Mouse (Mus musculus): ENCODE results near the gene Adamtsl1. TPM values are rescaled to one million over a fixed set of nuclear protein-coding genes. Genes with fewer than 3 reads are reported as not detected.

The Adamtsl1 gene
- polyA plus RNA-seq, 1 experiment from 2014 or later = 4.9 TPM

DNA sequence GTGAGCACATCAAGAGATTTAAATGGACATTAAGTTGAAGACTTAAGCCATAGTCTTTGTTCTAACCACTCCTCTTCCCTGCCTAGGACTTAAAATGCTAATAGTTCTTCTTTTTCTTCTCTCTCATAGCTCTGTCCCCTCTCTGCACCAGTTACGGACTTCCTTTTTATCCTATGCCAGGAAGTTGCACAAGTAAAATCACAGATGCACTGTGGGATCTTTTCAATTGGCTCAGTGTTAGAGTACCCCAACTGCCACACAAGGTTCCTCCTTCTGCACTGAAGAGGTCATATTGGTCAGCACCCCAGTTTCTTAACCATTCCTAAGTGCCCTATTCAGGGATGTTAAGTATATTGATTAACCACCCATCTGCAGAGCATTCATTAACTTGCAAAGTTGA, 15.9 kb downstream of the Adamtsl1 start:
- Histone ChIP-seq H3K27me3 (ENCODE audit: control insufficient read depth, insufficient read depth, low read length) (no peaks in the 10 kb centered on the region), H3K36me3 (ENCODE audit: control insufficient read depth, insufficient read depth, low read length) (no peaks in the 10 kb centered on the region), H3K9ac (ENCODE audit: low read length) (no peak overlapping the region), H3K9me3 (ENCODE audit: control insufficient read depth, low read length) (no peaks in the 10 kb centered on the region), H3K4me1 (ENCODE audit: control insufficient read depth, insufficient read depth, low read length) (no peaks in the 10 kb centered on the region), H3K4me3 (ENCODE audit: low read depth, low read length) (no peak overlapping the region), H3K4me2 (no peak overlapping the region), H3K27ac (ENCODE audit: low read depth, low read length) (no peak overlapping the region)
- no peak for ATAC-seq (ENCODE audit: low FRiP score)
- no peak for DNase-seq (ENCODE audit: low spot score, missing footprints)
- 91% methylated on average over 1 of the region's 1 CpGs for WGBS

DNA sequence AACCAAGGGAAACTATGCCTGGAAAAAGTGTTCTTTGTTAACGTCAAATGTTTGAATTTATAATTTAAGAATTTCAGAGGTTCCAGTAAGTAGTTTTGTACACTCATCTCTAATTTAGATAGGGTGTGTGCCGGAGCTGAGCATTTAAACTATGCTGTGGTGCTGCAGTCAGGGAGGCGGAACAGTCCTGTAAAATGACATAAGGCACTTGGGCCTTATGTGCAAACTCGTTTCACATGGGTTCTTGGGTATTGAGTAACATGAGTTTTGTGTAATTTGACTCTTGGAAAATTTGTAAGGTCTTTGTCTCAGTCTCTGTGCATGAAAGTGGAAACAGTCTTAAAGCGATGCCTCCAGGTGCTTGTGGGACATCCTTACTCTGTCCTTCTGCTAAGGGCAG, 25.7 kb downstream of the Adamtsl1 start:
- Histone ChIP-seq H3K27ac (ENCODE audit: low read depth, low read length) (no peak overlapping the region), H3K9ac (ENCODE audit: low read length) (no peak overlapping the region), H3K9me3 (ENCODE audit: control insufficient read depth, low read length) (no peaks in the 10 kb centered on the region), H3K27me3 (ENCODE audit: control insufficient read depth, insufficient read depth, low read length) (no peaks in the 10 kb centered on the region), H3K36me3 (ENCODE audit: control insufficient read depth, insufficient read depth, low read length) (no peaks in the 10 kb centered on the region), H3K4me2 (no peak overlapping the region), H3K4me3 (ENCODE audit: low read depth, low read length) (no peak overlapping the region), H3K4me1 (ENCODE audit: control insufficient read depth, insufficient read depth, low read length) (no peaks in the 10 kb centered on the region)
- WGBS = 88% methylated on average over 5 of the region's 5 CpGs
- ATAC-seq (ENCODE audit: low FRiP score) = no peak
- DNase-seq (ENCODE audit: low spot score, missing footprints) = no peak

DNA sequence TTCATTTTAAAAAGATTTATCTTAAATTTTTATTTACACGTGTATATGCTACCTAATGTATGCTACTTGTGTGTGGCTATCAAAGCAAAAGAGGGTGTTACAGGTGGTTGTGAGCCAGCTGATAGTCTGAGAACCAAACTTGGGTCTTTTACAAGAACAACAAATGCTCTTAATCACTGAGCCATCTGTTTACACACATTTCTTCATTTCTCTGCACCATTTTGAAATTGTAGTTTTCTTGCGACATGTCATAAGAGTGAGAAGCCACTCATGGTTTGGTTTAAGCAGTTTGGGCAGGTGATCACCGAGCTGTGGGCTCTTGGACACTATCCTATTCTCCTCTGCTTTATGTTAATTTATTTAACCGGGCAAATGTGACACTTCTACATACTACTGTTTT, 29.2 kb downstream of the Adamtsl1 start:
- Histone ChIP-seq H3K27ac (ENCODE audit: low read depth, low read length) (no peak overlapping the region), H3K4me2 (no peak overlapping the region), H3K9ac (ENCODE audit: low read length) (no peak overlapping the region), H3K9me3 (ENCODE audit: control insufficient read depth, low read length) (no peaks in the 10 kb centered on the region), H3K4me3 (ENCODE audit: low read depth, low read length) (no peak overlapping the region), H3K27me3 (ENCODE audit: control insufficient read depth, insufficient read depth, low read length) (no peaks in the 10 kb centered on the region), H3K36me3 (ENCODE audit: control insufficient read depth, insufficient read depth, low read length) (no peaks in the 10 kb centered on the region), H3K4me1 (ENCODE audit: control insufficient read depth, insufficient read depth, low read length) (no peaks in the 10 kb centered on the region)
- WGBS = 90% methylated on average over 4 of the region's 4 CpGs
- ATAC-seq (ENCODE audit: low FRiP score) = no peak
- no peak for DNase-seq (ENCODE audit: low spot score, missing footprints)

DNA sequence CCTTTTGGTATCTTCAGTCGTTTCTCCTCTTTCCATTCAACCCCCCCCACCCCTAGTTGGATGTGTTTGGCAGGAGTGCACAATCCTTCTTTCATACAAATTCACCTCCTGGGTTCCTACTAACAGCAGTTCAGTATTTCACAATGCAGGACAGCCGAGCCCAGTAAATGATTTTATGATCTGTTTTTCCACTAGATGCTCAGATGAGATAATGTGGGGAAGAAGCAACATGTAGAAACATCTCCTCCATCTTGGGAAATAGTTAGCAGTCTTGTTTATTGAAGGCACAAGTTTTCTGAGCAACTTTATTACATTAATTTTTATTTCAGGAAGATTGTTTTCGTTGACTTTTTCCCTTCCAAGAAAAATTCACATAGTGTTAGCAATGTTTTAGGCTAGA, 40.7 kb downstream of the Adamtsl1 start:
- H3K4me2 ChIP-seq = no peak overlapping the region
- no peak overlapping the region for H3K4me3 ChIP-seq (ENCODE audit: low read depth, low read length)
- WGBS = 75% methylated on average over 3 of the region's 3 CpGs
- H3K27ac ChIP-seq (ENCODE audit: low read depth, low read length) = no peak overlapping the region
- no peak overlapping the region for H3K9ac ChIP-seq (ENCODE audit: low read length)
- no peaks in the 10 kb centered on the region for H3K4me1 ChIP-seq (ENCODE audit: control insufficient read depth, insufficient read depth, low read length)
- ATAC-seq (ENCODE audit: low FRiP score) = no peak
- no peaks in the 10 kb centered on the region for H3K9me3 ChIP-seq (ENCODE audit: control insufficient read depth, low read length)
- no peaks in the 10 kb centered on the region for H3K27me3 ChIP-seq (ENCODE audit: control insufficient read depth, insufficient read depth, low read length)
- H3K36me3 ChIP-seq (ENCODE audit: control insufficient read depth, insufficient read depth, low read length) = no peaks in the 10 kb centered on the region
- DNase-seq (ENCODE audit: low spot score, missing footprints) = no peak

DNA sequence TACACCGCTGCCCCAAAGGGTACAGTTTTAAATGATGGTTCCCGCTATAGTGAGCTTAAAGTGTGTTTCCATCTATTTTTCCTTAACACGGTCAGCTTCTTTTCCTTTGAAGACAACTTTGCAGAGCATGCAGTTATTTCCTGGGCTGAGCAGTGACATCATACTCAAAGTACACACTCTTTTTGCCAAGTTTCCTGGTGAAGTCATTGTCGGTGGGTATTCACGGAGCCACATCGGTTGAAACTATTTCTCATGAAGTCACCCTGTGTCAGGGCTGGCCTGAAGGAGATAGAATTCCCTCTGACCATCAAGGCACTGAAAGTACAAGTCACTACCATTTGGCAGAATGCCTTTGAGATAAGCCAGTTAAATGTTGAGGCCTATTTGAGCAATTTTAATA, 45.8 kb downstream of the Adamtsl1 start:
- Histone ChIP-seq H3K4me1 (ENCODE audit: control insufficient read depth, insufficient read depth, low read length) (no peaks in the 10 kb centered on the region), H3K9me3 (ENCODE audit: control insufficient read depth, low read length) (no peaks in the 10 kb centered on the region), H3K9ac (ENCODE audit: low read length) (no peak overlapping the region), H3K36me3 (ENCODE audit: control insufficient read depth, insufficient read depth, low read length) (no peaks in the 10 kb centered on the region), H3K27me3 (ENCODE audit: control insufficient read depth, insufficient read depth, low read length) (no peaks in the 10 kb centered on the region), H3K27ac (ENCODE audit: low read depth, low read length) (no peak overlapping the region), H3K4me2 (no peak overlapping the region), H3K4me3 (ENCODE audit: low read depth, low read length) (no peak overlapping the region)
- WGBS = 91% methylated on average over 6 of the region's 6 CpGs
- DNase-seq (ENCODE audit: low spot score, missing footprints) (no peak), ATAC-seq (ENCODE audit: low FRiP score) (no peak)

DNA sequence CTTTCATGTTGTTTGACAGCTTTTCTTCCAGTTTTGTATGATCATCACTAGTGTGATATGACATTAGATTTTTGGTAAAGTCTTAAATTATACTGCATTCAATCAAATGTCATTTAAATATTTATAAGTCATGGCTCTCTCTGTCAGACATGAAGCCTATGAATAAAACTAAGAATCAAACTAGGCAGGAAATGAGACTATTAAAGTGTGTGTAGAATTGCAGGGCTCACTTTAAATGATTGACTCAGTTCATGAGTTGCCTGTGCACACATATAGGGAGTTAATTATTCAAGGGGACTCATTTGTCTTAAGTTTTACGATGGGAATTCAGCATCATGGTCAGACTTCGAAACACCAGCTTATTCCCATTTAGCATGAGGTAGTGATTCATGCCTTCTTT, 71.5 kb downstream of the Adamtsl1 start:
- no peaks in the 10 kb centered on the region for H3K4me1 ChIP-seq (ENCODE audit: control insufficient read depth, insufficient read depth, low read length)
- H3K27ac ChIP-seq (ENCODE audit: low read depth, low read length) = no peak overlapping the region
- DNase-seq (ENCODE audit: low spot score, missing footprints) (no peak), ATAC-seq (ENCODE audit: low FRiP score) (no peak)
- no peaks in the 10 kb centered on the region for H3K27me3 ChIP-seq (ENCODE audit: control insufficient read depth, insufficient read depth, low read length)
- no peak overlapping the region for H3K9ac ChIP-seq (ENCODE audit: low read length)
- WGBS = 91% methylated on average over 2 of the region's 2 CpGs
- no peaks in the 10 kb centered on the region for H3K9me3 ChIP-seq (ENCODE audit: control insufficient read depth, low read length)
- H3K36me3 ChIP-seq (ENCODE audit: control insufficient read depth, insufficient read depth, low read length) = no peaks in the 10 kb centered on the region
- no peak overlapping the region for H3K4me3 ChIP-seq (ENCODE audit: low read depth, low read length)
- no peak overlapping the region for H3K4me2 ChIP-seq

DNA sequence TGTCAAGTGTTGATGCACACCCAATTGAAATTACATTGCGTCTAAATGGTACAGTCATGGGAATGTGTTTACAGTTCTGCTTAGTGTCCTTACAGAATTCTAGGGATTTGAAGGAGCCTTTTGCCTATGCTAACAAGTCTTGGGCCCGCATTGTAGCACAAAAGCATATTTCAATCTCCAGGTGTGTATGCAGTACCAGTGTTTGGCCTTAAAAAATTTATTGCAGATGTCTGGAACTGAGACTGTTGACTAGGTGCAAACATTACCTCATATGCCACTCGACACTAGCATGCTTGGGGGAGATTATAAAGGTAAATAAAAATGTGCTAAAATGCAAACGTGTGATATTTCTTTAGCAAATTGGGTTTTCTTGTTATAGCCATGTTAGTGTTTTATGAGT, 75.0 kb downstream of the Adamtsl1 start:
- Histone ChIP-seq H3K27ac (ENCODE audit: low read depth, low read length) (no peak overlapping the region), H3K4me3 (ENCODE audit: low read depth, low read length) (no peak overlapping the region), H3K9ac (ENCODE audit: low read length) (no peak overlapping the region), H3K27me3 (ENCODE audit: control insufficient read depth, insufficient read depth, low read length) (no peaks in the 10 kb centered on the region), H3K4me2 (no peak overlapping the region), H3K9me3 (ENCODE audit: control insufficient read depth, low read length) (no peaks in the 10 kb centered on the region), H3K36me3 (ENCODE audit: control insufficient read depth, insufficient read depth, low read length) (no peaks in the 10 kb centered on the region), H3K4me1 (ENCODE audit: control insufficient read depth, insufficient read depth, low read length) (no peaks in the 10 kb centered on the region)
- no peak for DNase-seq (ENCODE audit: low spot score, missing footprints)
- no peak for ATAC-seq (ENCODE audit: low FRiP score)
- 84% methylated on average over 4 of the region's 4 CpGs for WGBS

DNA sequence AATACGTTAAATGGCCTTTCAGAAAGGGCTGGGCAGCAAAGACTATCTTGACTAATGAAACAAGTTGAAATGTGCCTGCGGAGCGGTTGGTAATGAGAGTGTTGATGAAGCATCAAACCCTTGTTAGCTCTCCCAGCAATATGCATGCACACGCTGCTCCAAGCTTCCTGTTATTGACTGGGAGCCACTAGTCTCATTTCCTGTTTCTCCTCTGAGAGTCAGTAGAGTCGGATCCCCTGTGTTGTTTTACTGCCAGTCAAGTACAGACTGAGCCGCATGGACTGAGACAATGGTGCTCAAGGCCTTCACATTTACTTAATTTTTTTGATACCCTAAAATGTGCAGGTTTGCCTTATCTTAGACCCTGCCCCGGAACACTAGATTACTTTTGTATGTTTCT, 77.1 kb downstream of the Adamtsl1 start:
- ATAC-seq (ENCODE audit: low FRiP score) (no peak), DNase-seq (ENCODE audit: low spot score, missing footprints) (no peak)
- Histone ChIP-seq H3K4me1 (ENCODE audit: control insufficient read depth, insufficient read depth, low read length) (no peaks in the 10 kb centered on the region), H3K9me3 (ENCODE audit: control insufficient read depth, low read length) (no peaks in the 10 kb centered on the region), H3K9ac (ENCODE audit: low read length) (no peak overlapping the region), H3K27me3 (ENCODE audit: control insufficient read depth, insufficient read depth, low read length) (no peaks in the 10 kb centered on the region), H3K27ac (ENCODE audit: low read depth, low read length) (no peak overlapping the region), H3K4me2 (no peak overlapping the region), H3K36me3 (ENCODE audit: control insufficient read depth, insufficient read depth, low read length) (no peaks in the 10 kb centered on the region), H3K4me3 (ENCODE audit: low read depth, low read length) (no peak overlapping the region)
- WGBS = 80% methylated on average over 7 of the region's 7 CpGs

DNA sequence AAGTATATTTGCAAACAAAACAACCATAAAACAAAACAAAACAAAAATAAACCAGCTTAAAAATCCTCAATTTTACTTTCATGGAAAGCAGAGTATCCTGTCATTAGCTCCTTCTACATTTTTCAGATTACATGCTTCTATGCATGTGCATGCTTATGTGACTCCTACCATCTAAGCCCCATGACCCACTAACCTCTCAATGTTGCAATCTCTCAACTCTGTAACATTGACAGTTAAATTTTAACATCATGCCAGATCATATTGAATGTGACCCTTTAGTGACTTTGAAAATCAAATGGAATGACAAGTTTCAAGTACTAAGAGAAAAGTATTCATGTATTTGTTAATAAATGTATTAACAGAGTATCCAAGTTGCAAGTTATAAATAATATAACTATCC, 80.2 kb downstream of the Adamtsl1 start:
- no peaks in the 10 kb centered on the region for H3K4me1 ChIP-seq (ENCODE audit: control insufficient read depth, insufficient read depth, low read length)
- H3K4me2 ChIP-seq = no peak overlapping the region
- H3K4me3 ChIP-seq (ENCODE audit: low read depth, low read length) = no peak overlapping the region

DNA sequence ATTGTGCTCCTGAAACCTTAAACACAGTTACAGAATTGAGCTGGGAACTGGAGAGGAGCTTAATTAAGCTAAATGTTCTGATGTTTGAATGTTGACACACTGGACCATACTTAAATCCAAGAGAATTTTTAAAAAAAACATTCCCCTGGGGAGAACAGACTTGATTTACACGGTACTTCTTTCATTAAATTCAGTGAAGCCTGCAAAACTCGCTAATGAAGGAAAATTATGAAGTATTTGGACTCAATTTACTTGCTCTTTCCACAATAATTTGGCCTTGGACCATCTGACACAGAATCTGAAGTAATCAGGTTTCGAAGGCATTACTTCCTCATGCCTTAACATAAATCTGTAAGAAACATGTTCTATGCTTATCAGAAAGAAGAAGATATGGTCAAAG, 99.4 kb downstream of the Adamtsl1 start:
- no peaks in the 10 kb centered on the region for H3K4me1 ChIP-seq (ENCODE audit: control insufficient read depth, insufficient read depth, low read length)
- WGBS = 78% methylated on average over 3 of the region's 3 CpGs
- H3K27me3 ChIP-seq (ENCODE audit: control insufficient read depth, insufficient read depth, low read length) = no peaks in the 10 kb centered on the region
- DNase-seq (ENCODE audit: low spot score, missing footprints) = no peak
- no peak overlapping the region for H3K9ac ChIP-seq (ENCODE audit: low read length)
- no peaks in the 10 kb centered on the region for H3K36me3 ChIP-seq (ENCODE audit: control insufficient read depth, insufficient read depth, low read length)
- H3K4me3 ChIP-seq (ENCODE audit: low read depth, low read length) = no peak overlapping the region
- H3K27ac ChIP-seq (ENCODE audit: low read depth, low read length) = no peak overlapping the region
- H3K9me3 ChIP-seq (ENCODE audit: control insufficient read depth, low read length) = no peaks in the 10 kb centered on the region
- H3K4me2 ChIP-seq = no peak overlapping the region
- ATAC-seq (ENCODE audit: low FRiP score) = no peak

More for the DNA sequence above, 80.2 kb downstream of the Adamtsl1 start:
- H3K27ac ChIP-seq (ENCODE audit: low read depth, low read length) = no peak overlapping the region
- DNase-seq (ENCODE audit: low spot score, missing footprints) (no peak), ATAC-seq (ENCODE audit: low FRiP score) (no peak)
- no peak overlapping the region for H3K9ac ChIP-seq (ENCODE audit: low read length)
- no peaks in the 10 kb centered on the region for H3K27me3 ChIP-seq (ENCODE audit: control insufficient read depth, insufficient read depth, low read length)
- H3K9me3 ChIP-seq (ENCODE audit: control insufficient read depth, low read length) = no peaks in the 10 kb centered on the region
- no peaks in the 10 kb centered on the region for H3K36me3 ChIP-seq (ENCODE audit: control insufficient read depth, insufficient read depth, low read length)
